Mouse (Mus musculus): ENCODE measurements around the gene Hoxa7. TPM values are rescaled to one million over a fixed set of nuclear protein-coding genes. Genes with fewer than 3 reads are reported as not detected.

Hoxa7 gene
- total RNA-seq, 2 experiments from 2014 or later = not detected

- intact Hi-C loops (cut with DNase I) = loop anchor here (5.0 kb wide), 5 partner anchors 97 to 1082 kb away; partner anchors contain the start of gene Hoxa2
- DNase-seq (ENCODE audit: low spot score in 2 of 2) = no peak
Measured at GRCm38 (mm10) chr6:52259081-52259790, 37.6 kb upstream of the Hoxa7 start.

- DNase-seq (ENCODE audit: low spot score in 2 of 2) = peak; percentile 64 to 70
- intact Hi-C loops (cut with DNase I) = loop anchor here (2.0 to 5.0 kb wide), 6 partner anchors 95 to 1080 kb away; partner anchors contain the start of gene Hoxa2
Measured at GRCm38 (mm10) chr6:52256956-52257355, 35.3 kb upstream of the Hoxa7 start.

DNA sequence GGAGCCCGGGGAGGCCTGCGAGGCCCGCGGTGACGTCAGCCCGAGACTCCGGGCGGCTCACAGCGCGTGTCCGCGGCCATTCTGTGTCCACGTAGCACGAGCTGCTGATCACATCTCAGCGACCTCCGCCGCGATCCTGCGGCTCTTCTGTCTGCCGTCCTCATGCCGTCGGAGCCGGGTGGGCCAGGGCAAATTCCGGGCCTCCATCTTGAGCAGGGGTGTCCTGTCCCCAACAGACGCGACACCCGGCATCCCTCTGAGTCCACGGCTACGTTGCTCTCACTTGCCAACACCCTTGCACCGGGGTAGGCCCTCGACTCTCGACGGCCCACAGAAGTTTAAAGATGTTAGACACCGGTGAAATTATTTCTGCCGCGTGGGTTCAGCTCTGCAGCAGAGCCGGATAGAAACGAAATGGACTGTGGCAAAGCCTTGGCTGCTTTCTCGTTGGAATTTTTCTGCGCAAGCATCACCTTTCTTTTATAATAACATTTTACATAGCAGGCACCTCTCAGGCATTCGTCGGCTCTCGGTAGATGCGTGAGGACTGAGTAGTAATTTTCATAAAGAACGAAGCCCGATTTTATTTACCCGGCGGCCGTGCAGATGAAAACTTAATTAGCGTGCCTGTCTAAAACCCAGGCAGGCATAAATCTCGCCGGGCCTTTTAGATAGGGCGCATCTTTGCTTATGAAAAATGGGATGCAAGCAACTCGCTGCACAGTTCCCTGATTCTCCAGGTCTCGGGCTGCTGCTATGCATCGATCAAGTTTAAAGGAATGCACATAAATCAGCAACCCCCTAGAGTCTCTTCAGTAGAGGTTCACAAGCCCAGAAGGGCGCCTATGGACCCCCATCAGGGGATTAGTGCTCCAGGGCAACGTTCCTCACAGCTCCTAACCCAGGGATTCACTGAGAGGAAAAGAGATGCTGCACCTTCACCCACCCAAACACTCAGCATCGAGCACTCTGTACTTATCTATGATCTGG is 32.2 kb upstream of the Hoxa7 start:
- intact Hi-C loops (cut with DNase I) = no loop called here
- DNase-seq (ENCODE audit: low spot score in 2 of 2) = no peak

DNA sequence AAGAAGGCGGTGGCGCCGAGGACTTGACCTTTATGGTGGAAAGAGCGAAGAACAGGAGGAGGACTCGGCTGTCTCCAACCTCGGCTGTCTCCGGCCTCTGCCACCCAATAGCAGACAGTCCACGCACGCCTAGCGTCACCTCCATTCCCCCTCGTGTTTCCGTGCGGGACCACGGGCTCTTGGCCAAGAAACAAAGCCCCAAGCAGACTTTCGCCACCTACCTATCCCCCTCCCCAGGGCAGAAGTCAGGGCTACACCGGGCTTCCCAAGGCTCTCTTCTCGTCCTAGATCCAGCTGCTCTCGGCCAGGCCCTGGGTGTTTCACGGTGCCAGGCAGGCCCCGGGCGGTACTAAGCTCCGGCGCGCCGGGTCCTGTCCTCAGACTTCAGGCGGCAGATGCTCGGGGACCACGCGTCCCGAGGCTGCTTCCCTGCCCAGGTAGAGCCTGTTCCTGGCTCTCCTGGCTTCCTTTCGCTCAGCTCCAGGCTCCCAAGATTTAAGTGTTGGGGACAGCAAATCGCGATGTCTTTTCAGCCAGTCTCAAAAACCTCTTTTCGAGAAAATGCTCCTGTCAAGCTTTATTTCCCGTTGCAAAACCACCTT is 31.2 kb upstream of the Hoxa7 start:
- intact Hi-C loops (cut with DNase I) = no loop called here

DNA sequence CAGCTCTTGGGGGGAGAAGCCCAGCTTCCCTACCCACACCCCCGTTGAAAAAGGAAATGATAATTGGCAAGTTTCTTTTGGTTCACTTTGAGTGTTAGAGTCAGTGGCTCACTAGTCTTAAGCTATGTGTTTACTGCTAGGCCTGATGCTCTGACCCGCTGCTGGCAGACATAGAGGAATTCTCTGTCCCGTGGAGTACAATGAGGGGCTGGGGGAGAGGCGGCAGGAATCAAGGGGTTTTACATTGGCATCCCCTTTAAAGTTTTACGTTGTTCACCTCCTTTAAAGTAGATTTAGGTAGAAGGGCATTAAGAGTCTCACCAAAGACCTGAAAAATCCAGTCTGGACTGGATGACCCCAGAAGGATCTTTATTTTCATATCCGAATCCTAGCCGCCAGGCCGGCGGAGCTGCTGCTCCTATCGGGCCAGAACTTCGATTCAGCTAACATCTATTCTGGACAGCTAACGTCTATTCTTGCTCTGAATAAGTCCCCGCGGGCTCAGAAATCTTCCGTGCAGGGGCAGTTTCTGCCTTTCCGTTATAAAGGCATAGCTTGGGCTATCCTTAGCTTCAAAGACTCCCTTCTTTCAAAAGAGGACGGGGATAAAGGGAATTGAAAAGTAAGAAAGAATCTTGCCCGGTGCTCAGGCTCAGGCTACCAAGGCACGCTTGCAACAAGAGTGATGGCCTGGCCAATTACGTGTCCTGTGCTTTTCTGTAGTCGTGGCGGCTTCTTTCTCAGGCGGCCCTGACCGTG is 30.5 kb upstream of the Hoxa7 start:
- intact Hi-C loops (cut with DNase I) = no loop called here
- DNase-seq (ENCODE audit: low spot score in 2 of 2) = no peak

More for the DNA sequence above, 31.2 kb upstream of the Hoxa7 start:
- no peak for DNase-seq (ENCODE audit: low spot score in 2 of 2)

DNA sequence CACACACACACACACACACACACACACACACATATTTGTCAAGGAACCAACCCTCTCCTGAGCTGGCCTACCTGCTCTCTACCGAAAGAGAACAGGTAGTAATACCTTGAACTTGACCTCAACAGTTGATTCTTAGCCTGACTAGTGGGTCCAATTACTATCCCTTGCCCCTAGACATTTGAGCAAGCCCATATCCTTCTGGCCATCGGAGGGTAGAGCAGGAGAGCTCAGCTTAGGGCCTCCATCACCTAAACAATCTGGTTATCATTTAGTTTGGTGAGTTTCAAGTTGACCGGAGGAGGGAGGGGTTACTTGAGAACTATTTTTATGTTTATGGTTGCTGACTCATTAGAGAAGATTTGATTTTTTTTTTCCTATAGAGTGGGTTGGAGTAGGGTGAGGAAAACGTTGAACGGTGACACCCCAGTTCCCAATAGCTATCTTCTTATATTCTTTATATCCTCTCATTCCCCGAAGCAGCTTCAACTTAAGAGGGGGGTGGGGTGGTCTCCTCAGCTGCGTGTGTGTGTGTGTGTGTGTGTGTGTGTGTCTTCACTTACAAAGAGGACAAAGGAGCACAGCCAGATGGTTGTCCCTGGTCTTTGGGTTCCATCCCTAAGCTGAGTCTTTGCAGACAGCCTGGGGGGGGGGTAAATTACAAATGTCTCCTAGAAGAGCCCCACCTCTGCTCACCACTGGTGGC is 29.7 kb upstream of the Hoxa7 start:
- no peak for DNase-seq (ENCODE audit: low spot score in 2 of 2)
- intact Hi-C loops (cut with DNase I) = no loop called here

- intact Hi-C loops (cut with DNase I) = no loop called here
- DNase-seq (ENCODE audit: low spot score in 2 of 2) = no peak
Measured at GRCm38 (mm10) chr6:52249826-52250225, 28.2 kb upstream of the Hoxa7 start.

GRCm38 (mm10) chr6:52249415-52249738 is 27.7 kb upstream of the Hoxa7 start:
- intact Hi-C loops (cut with DNase I) = no loop called here
- DNase-seq (ENCODE audit: low spot score in 2 of 2) = no peak

GRCm38 (mm10) chr6:52248638-52249414 is 27.2 kb upstream of the Hoxa7 start:
- intact Hi-C loops (cut with DNase I) = no loop called here
- no peak for DNase-seq (ENCODE audit: low spot score in 2 of 2)

DNA sequence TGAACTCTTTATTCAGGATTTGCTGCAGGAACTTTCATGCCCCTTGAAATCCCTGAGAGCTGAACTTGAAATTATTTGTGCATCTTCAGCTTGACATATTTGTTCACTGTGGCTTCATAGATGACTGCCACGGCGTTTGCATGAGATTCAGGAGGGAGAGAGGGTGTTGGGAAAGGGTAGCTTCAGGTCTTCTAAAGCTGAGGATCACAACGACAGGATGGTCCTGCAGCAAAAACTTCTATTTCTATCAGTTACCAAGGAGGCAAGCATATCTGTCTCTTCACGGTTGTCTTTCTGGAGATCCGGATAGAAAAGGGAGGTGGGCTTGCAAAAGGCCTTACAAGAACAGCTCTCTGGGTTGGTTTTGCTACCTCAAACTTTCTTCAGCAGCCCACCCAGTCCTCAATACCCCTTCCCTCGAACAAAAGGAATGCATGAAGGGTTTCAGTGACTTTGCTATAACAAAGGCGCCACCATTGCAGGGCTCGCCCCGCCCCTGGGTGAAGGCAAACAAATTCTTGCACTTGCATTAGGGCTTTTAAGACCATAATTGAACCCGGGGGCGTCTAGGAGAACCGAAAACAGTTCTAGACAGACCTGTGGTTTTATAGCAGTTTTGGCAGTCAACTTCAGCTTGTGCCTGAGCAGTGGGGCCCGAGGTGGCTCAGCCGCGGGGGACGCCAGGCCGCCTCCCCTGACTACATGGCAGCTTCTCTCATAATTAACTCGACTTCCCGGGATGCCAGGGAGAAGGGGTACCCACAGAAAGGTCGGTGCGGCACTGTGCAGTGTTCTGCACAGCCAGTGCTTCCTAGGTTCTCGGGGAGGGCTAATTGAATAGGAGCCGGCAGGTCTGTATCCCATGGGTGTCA is 26.3 kb upstream of the Hoxa7 start:
- intact Hi-C loops (cut with DNase I) = no loop called here
- no peak for DNase-seq (ENCODE audit: low spot score in 2 of 2)

DNA sequence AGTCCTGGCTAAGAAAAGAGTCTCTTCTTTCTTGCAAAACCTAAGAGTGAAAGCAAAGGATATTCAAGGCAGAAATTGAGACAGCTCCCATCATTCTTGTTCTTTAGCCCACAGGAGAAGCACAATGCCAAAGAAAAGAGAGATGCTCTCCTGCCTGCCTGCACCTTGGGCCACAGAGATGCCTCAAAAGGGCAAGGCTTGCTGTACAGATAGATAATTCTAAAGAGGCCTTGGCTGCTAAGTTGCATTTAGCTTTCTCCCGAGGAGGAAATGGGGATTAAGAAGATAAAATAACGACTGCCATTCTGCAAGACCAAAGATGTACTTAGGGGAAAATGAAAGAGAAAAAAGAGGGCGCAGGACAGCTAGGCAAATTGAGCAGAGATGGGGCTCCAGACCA is 25.3 kb upstream of the Hoxa7 start:
- intact Hi-C loops (cut with DNase I) = no loop called here
- DNase-seq (ENCODE audit: low spot score in 2 of 2) = no peak

- intact Hi-C loops (cut with DNase I) = no loop called here
- DNase-seq (ENCODE audit: low spot score in 2 of 2) = no peak
Measured at GRCm38 (mm10) chr6:52246403-52246803, 24.7 kb upstream of the Hoxa7 start.

GRCm38 (mm10) chr6:52245757-52246142 is 24.1 kb upstream of the Hoxa7 start, which contains the start of gene Hoxa11:
Hoxa11 (minus strand) TSS chr6:52245810.
- no peak for DNase-seq (ENCODE audit: low spot score in 2 of 2)
- intact Hi-C loops (cut with DNase I) = no loop called here

- no peak for DNase-seq (ENCODE audit: low spot score in 2 of 2)
- intact Hi-C loops (cut with DNase I) = no loop called here
Measured at GRCm38 (mm10) chr6:52245040-52245756, 23.5 kb upstream of the Hoxa7 start.

DNA sequence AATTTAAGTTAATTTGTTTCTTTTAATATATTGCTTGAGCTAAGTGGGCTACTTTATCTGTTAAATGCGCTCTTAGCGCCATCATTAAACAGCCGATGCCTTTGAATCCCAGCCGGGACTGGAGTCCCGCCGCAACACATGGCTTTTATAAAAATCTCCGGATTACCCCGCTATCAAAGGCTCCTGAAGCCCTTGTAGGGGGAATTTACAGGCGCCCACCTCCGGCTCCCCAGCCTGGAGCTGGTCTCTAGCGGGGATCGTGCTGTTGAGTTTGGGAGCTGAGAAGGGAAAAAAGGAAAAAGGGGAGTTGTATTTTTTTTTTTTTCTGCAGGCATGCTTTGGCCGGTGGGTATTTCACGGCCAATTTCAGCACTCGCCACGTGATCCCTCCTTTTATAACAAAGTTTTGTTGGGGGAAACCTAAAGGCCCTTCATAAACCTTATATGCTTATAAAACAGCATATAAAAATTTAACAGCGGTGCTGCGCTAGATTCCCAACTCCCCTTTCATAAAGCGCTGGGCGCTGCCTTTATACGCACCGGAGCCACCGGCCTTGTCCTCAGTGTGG is 22.9 kb upstream of the Hoxa7 start:
- DNase-seq (ENCODE audit: low spot score in 2 of 2) = no peak
- intact Hi-C loops (cut with DNase I) = no loop called here

DNA sequence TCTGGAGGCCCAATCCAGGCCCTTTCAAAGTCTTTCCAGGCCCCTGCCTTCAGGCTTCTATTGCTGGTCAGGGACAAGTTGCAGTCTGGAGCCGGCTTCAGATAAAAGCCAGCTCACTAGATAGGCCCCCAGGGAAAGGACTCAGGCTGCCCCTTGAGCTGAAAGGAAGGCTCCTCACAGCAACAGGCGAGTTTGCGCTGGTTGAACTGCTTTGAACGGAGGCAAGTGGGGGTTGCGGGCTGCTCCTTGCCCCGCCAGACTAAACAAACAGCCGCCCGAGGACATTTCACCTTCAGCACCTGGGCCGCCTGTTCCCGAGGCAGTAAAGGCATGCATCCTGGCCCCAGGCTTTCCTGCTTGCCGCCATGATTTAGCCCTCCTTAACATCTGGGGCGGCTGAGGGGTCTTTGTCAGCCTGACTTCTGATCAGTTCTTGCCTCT is 22.0 kb upstream of the Hoxa7 start:
- intact Hi-C loops (cut with DNase I) = no loop called here
- no peak for DNase-seq (ENCODE audit: low spot score in 2 of 2)

All from left cerebral cortex, postnatal 25 days (tissue).